In genomic region chr8:123048402-123048801, GRCm38 (mm10) we compare ENCODE assay signal across 16 mouse cellular contexts. TPM values are rescaled to one million over a fixed set of nuclear protein-coding genes. Genes with fewer than 3 reads are reported as not detected.
DNase-seq lines count a peak whose midpoint lies in the region; ATAC-seq and TF ChIP-seq lines count a peak whose summit lies in the region.
"Had no signal": no experiment of that assay in that cellular context is flagged by ENCODE, and none has a peak within 500 bp of the region (broad histone marks: within the 10 kb centered on the region; RNA-seq: fewer than 3 reads in every experiment).

No protein-coding gene starts in this region.

- no peaks in the 10 kb centered on the region for H3K9me3 ChIP-seq in liver, postnatal 0 days (ENCODE audit: low read length)
- no peaks in the 10 kb centered on the region for H3K9me3 ChIP-seq in liver, embryonic 11.5 days (ENCODE audit: control insufficient read depth, low read length)
- H3K9me3 ChIP-seq in stomach, embryonic 16.5 days (replicated peaks; ENCODE audit: control insufficient read depth, low read length) = no peaks in the 10 kb centered on the region
- no peaks in the 10 kb centered on the region for H3K9me3 ChIP-seq in forebrain, postnatal 0 days (ENCODE audit: low read length)
- H3K9me3 ChIP-seq: embryonic facial prominence, embryonic 15.5 days; forebrain, embryonic 15.5 days; heart, embryonic 15.5 days; liver, embryonic 12.5 days; midbrain, embryonic 13.5 days had no signal

- no peak overlapping the region for H3K4me3 ChIP-seq in liver, postnatal 0 days (ENCODE audit: low read depth, low read length)
- no peak overlapping the region for H3K4me3 ChIP-seq in liver, embryonic 11.5 days (ENCODE audit: low read depth, low read length)
- H3K4me3 ChIP-seq in stomach, embryonic 16.5 days (replicated peaks; ENCODE audit: low read length) = no peak overlapping the region
- H3K4me3 ChIP-seq in forebrain, postnatal 0 days (ENCODE audit: low read depth, low read length) = no peak overlapping the region
- H3K4me3 ChIP-seq: embryonic facial prominence, embryonic 15.5 days; forebrain, embryonic 15.5 days; gastrocnemius, adult 2 months; heart, embryonic 15.5 days; liver, embryonic 12.5 days; midbrain, embryonic 13.5 days had no signal

- no peak for TF ChIP-seq CTCF in liver, postnatal 0 days (IDR thresholded peaks at IDR 0.05; ENCODE audit: low read depth)
- no peak for TF ChIP-seq CTCF in forebrain, postnatal 0 days (IDR thresholded peaks at IDR 0.05; ENCODE audit: low read depth)

- no peak overlapping the region for H3K9ac ChIP-seq in liver, postnatal 0 days (replicated peaks)
- no peak overlapping the region for H3K9ac ChIP-seq in liver, embryonic 11.5 days (ENCODE audit: low read depth, low read length)
- H3K9ac ChIP-seq in stomach, embryonic 16.5 days (ENCODE audit: low read length) = no peak overlapping the region
- H3K9ac ChIP-seq in forebrain, postnatal 0 days = no peak overlapping the region
- H3K9ac ChIP-seq: embryonic facial prominence, embryonic 15.5 days; forebrain, embryonic 15.5 days; heart, embryonic 15.5 days; liver, embryonic 12.5 days; midbrain, embryonic 13.5 days had no signal

- DNase-seq in liver, postnatal 0 days = no peak
- DNase-seq in liver, embryonic 11.5 days (ENCODE audit: low spot score) = no peak
- DNase-seq in NIH3T3 (ENCODE audit: low read depth) = peak; percentile 81
- DNase-seq in spleen, postnatal 10 days (ENCODE audit: low spot score in 2 of 2) = no peak
- DNase-seq in forebrain, postnatal 0 days = no peak
- DNase-seq: adrenal gland, adult 8-10 months; cerebellum, adult 8-10 months; gastrocnemius, adult 2 months; heart, adult 18-20 months had no signal

- peaks cover 20% of the 10 kb centered on the region for H3K4me1 ChIP-seq in liver, postnatal 0 days (ENCODE audit: insufficient read depth)
- H3K4me1 ChIP-seq in liver, embryonic 11.5 days (replicated peaks; ENCODE audit: control insufficient read depth, insufficient read depth, low read length) = peaks cover 8% of the 10 kb centered on the region
- peaks cover 6% of the 10 kb centered on the region for H3K4me1 ChIP-seq in stomach, embryonic 16.5 days (ENCODE audit: control insufficient read depth, insufficient read depth, low read length)
- 0 out of 2 replicates have a peak, but pooled peaks cover 1% of the 10 kb centered on the region for H3K4me1 ChIP-seq in forebrain, postnatal 0 days (ENCODE audit: insufficient read depth)

- no peaks in the 10 kb centered on the region for H3K27me3 ChIP-seq in liver, postnatal 0 days (ENCODE audit: insufficient read depth, low read length)
- H3K27me3 ChIP-seq in liver, embryonic 11.5 days (replicated peaks; ENCODE audit: control insufficient read depth, insufficient read depth, low read length) = no peaks in the 10 kb centered on the region
- H3K27me3 ChIP-seq in stomach, embryonic 16.5 days (ENCODE audit: control insufficient read depth, insufficient read depth, low read length) = no peaks in the 10 kb centered on the region
- no peaks in the 10 kb centered on the region for H3K27me3 ChIP-seq in forebrain, postnatal 0 days (ENCODE audit: insufficient read depth, low read length)
- H3K27me3 ChIP-seq: embryonic facial prominence, embryonic 15.5 days; forebrain, embryonic 15.5 days; heart, embryonic 15.5 days; liver, embryonic 12.5 days; midbrain, embryonic 13.5 days had no signal

- WGBS in liver, postnatal 0 days (ENCODE audit: insufficient replicate concordance) = 74% methylated on average over 7 of the region's 7 CpGs
- WGBS in liver, embryonic 11.5 days = 89% methylated on average over 7 of the region's 7 CpGs
- WGBS in stomach, embryonic 16.5 days = 77% methylated on average over 7 of the region's 7 CpGs
- 84% methylated on average over 7 of the region's 7 CpGs for WGBS in forebrain, postnatal 0 days

- peak; percentile 40 for ATAC-seq in liver, postnatal 0 days
- no peak for ATAC-seq in liver, embryonic 11.5 days (replicated peaks; ENCODE audit: low FRiP score)
- peak; percentile 61 for ATAC-seq in granulocyte monocyte progenitor cell, adult 5-6 weeks (replicated peaks; ENCODE audit: poor library complexity, severe bottlenecking)
- ATAC-seq in stomach, embryonic 16.5 days (ENCODE audit: insufficient read depth, low FRiP score) = no peak
- no peak for ATAC-seq in forebrain, postnatal 0 days
- ATAC-seq: forebrain, embryonic 15.5 days; liver, embryonic 12.5 days; midbrain, embryonic 13.5 days had no signal

- no peak overlapping the region for H3K27ac ChIP-seq in liver, postnatal 0 days (ENCODE audit: low read depth)
- no peak overlapping the region for H3K27ac ChIP-seq in liver, embryonic 11.5 days (ENCODE audit: low read depth, low read length)
- 0 out of 2 replicates have a peak overlapping the region, but pooled peaks have one; percentile 30 for H3K27ac ChIP-seq in stomach, embryonic 16.5 days (ENCODE audit: low read length)
- H3K27ac ChIP-seq in forebrain, postnatal 0 days (ENCODE audit: low read depth, low read length) = no peak overlapping the region
- H3K27ac ChIP-seq: embryonic facial prominence, embryonic 15.5 days; forebrain, embryonic 15.5 days; gastrocnemius, adult 2 months; heart, embryonic 15.5 days; liver, embryonic 12.5 days; midbrain, embryonic 13.5 days had no signal

- TF ChIP-seq EP300 in liver, postnatal 0 days (IDR thresholded peaks at IDR 0.05; ENCODE audit: low read depth) = no peak

- no peak overlapping the region for H3K4me2 ChIP-seq in liver, postnatal 0 days (ENCODE audit: low read depth, low read length)
- no peak overlapping the region for H3K4me2 ChIP-seq in liver, embryonic 11.5 days
- H3K4me2 ChIP-seq in stomach, embryonic 16.5 days (ENCODE audit: low read depth, low read length) = no peak overlapping the region
- H3K4me2 ChIP-seq in forebrain, postnatal 0 days (ENCODE audit: low read depth) = no peak overlapping the region
- H3K4me2 ChIP-seq: embryonic facial prominence, embryonic 15.5 days; forebrain, embryonic 15.5 days; heart, embryonic 15.5 days; liver, embryonic 12.5 days; midbrain, embryonic 13.5 days had no signal

- H3K36me3 ChIP-seq in liver, postnatal 0 days (replicated peaks; ENCODE audit: insufficient read depth, low read length) = no peaks in the 10 kb centered on the region
- H3K36me3 ChIP-seq in liver, embryonic 11.5 days (ENCODE audit: control insufficient read depth, insufficient read depth, low read length) = no peaks in the 10 kb centered on the region
- H3K36me3 ChIP-seq in stomach, embryonic 16.5 days (ENCODE audit: control insufficient read depth, insufficient read depth, low read length) = no peaks in the 10 kb centered on the region
- H3K36me3 ChIP-seq in forebrain, postnatal 0 days (ENCODE audit: insufficient read depth) = no peaks in the 10 kb centered on the region; the same call in 1 of the 2 replicates
- H3K36me3 ChIP-seq: embryonic facial prominence, embryonic 15.5 days; forebrain, embryonic 15.5 days; heart, embryonic 15.5 days; midbrain, embryonic 13.5 days had no signal

RNA-seq across cellular contexts. Expression of gene Ankrd11, which starts 6.3 kb away (rescaled TPM):
- polyA plus RNA-seq in liver, postnatal 0 days (2015; fragmentation: Nextera tagmentation; extraction: Ambion mirVana) = 21.2 and 21.9 TPM in 2 replicates
- 49.2 and 53.8 TPM in 2 replicates for polyA plus RNA-seq in liver, embryonic 11.5 days (2014; fragmentation: Nextera tagmentation; extraction: Ambion mirVana)
- total RNA-seq in granulocyte monocyte progenitor cell, adult 5-6 weeks (2014; fragmentation: Nextera tagmentation) = 86.3 and 104 TPM in 2 replicates
- total RNA-seq in granulocyte monocyte progenitor cell, adult 5-6 weeks (2017) = 63.3 and 63.9 TPM in 2 replicates
- polyA plus RNA-seq in stomach, embryonic 16.5 days (2015; fragmentation: Nextera tagmentation; extraction: Ambion mirVana) = 23.1 and 24.6 TPM in 2 replicates
- total RNA-seq in forebrain, postnatal 0 days (2014; rRNA removed) = 88.7 and 103 TPM in 2 replicates
- 69.4 and 73.5 TPM in 2 replicates for polyA plus RNA-seq in forebrain, postnatal 0 days (2015; fragmentation: Nextera tagmentation; extraction: Ambion mirVana)

RNA-seq across cellular contexts. Expression of gene Spg7, which starts 14.3 kb away (rescaled TPM):
- 16.9 and 18.3 TPM in 2 replicates for polyA plus RNA-seq in liver, postnatal 0 days (2015; fragmentation: Nextera tagmentation; extraction: Ambion mirVana)
- 41.3 and 46.0 TPM in 2 replicates for polyA plus RNA-seq in liver, embryonic 11.5 days (2014; fragmentation: Nextera tagmentation; extraction: Ambion mirVana)
- 29.5 and 40.3 TPM in 2 replicates for total RNA-seq in granulocyte monocyte progenitor cell, adult 5-6 weeks (2014; fragmentation: Nextera tagmentation)
- 47.3 and 65.5 TPM in 2 replicates for total RNA-seq in granulocyte monocyte progenitor cell, adult 5-6 weeks (2017)
- polyA plus RNA-seq in stomach, embryonic 16.5 days (2015; fragmentation: Nextera tagmentation; extraction: Ambion mirVana) = 43.0 and 44.8 TPM in 2 replicates
- total RNA-seq in forebrain, postnatal 0 days (2014; rRNA removed) = 56.2 and 62.8 TPM in 2 replicates
- 39.8 and 52.9 TPM in 2 replicates for polyA plus RNA-seq in forebrain, postnatal 0 days (2015; fragmentation: Nextera tagmentation; extraction: Ambion mirVana)

RNA-seq across cellular contexts. Expression of gene Rpl13, which starts 53.7 kb away (rescaled TPM):
- 811 and 871 TPM in 2 replicates for polyA plus RNA-seq in liver, postnatal 0 days (2015; fragmentation: Nextera tagmentation; extraction: Ambion mirVana)
- 1,965 and 2,035 TPM in 2 replicates for polyA plus RNA-seq in liver, embryonic 11.5 days (2014; fragmentation: Nextera tagmentation; extraction: Ambion mirVana)
- 1,716 and 2,163 TPM in 2 replicates for total RNA-seq in granulocyte monocyte progenitor cell, adult 5-6 weeks (2014; fragmentation: Nextera tagmentation)
- total RNA-seq in granulocyte monocyte progenitor cell, adult 5-6 weeks (2017) = 2,167 and 2,701 TPM in 2 replicates
- polyA plus RNA-seq in stomach, embryonic 16.5 days (2015; fragmentation: Nextera tagmentation; extraction: Ambion mirVana) = 1,046 and 1,463 TPM in 2 replicates
- 2,315 and 2,714 TPM in 2 replicates for total RNA-seq in forebrain, postnatal 0 days (2014; rRNA removed)
- polyA plus RNA-seq in forebrain, postnatal 0 days (2015; fragmentation: Nextera tagmentation; extraction: Ambion mirVana) = 944 and 1,242 TPM in 2 replicates

Comparison
In these comparisons a context has a peak if more than half of its experiments do, and no peak if none do; other contexts are left out.
1. ATAC-seq: peak in liver, postnatal 0 days (single experiment) and granulocyte monocyte progenitor cell, adult 5-6 weeks (single experiment); none in liver, embryonic 11.5 days (single experiment), stomach, embryonic 16.5 days (single experiment) and forebrain, postnatal 0 days (single experiment).